Mouse (Mus musculus): Measurements from ENCODE around the gene Dhx15.

DNA sequence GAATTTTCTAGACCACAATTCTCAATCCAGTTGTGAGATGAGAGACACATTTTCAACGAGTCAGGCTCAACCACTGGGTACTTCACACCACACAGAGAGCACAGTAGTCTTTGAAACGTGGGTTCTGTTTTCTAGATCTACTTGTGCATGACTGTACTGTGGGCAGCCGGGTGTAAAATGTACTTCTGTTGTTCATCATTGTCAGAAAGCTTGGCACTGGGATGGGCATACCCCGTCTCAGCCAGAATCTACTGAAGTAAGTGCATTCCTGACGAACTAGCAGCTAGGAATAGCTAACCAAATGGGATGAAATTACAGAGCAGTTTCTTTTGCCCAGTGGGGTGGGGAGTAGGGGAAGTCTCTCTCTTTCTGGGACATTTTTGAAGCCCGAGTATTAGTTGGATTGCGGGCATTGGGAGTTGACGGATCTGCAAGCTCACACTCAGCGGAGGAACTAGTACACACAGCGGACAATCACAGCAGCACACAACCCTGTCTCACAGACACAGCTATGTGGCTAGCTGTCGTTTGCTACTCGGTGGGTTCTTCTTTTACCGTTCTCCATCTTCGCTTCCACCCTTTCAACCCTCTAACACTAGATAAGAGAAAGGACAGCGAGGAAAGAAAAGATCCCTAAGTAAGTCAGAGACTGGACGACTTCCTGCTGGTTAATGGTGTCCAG is 54.7 kb downstream of the Dhx15 start:
- TF ChIP-seq CTCF (IDR thresholded peaks at IDR 0.05; ENCODE audit: borderline replicate concordance, insufficient read depth, low read length) (no peak), POLR2A (IDR thresholded peaks at IDR 0.05; ENCODE audit: low read depth, low read length) (no peak)
